Mouse (Mus musculus): ENCODE data around the gene Tcaf3.

Tcaf3 gene

GRCm38 (mm10) chr6:42597592-42597991 lies at the start of gene Tcaf3:
Gene Tcaf3, minus strand, starts transcription at chr6:42597692.
- in situ Hi-C loops (cut with MboI; ENCODE audit: unreplicated experiment in 2 of 2): loop anchor here in 1 of 2 experiments (25.0 kb wide), 3 partner anchors 835 to 1560 kb away; partner anchors contain the start of gene 2210010C04Rik

GRCm38 (mm10) chr6:42644912-42645549 lies 47.5 kb upstream of the Tcaf3 start, which contains the start of gene Tcaf2:
Gene Tcaf2, minus strand, starts transcription at chr6:42645254.
- in situ Hi-C loops (cut with MboI; ENCODE audit: unreplicated experiment in 2 of 2): no loop called here

GRCm38 (mm10) chr6:42634393-42634792 lies 36.9 kb upstream of the Tcaf3 start:
- in situ Hi-C loops (cut with MboI; ENCODE audit: unreplicated experiment in 2 of 2): no loop called here

GRCm38 (mm10) chr6:42631395-42631794 lies 33.9 kb upstream of the Tcaf3 start:
- in situ Hi-C loops (cut with MboI; ENCODE audit: unreplicated experiment in 2 of 2): no loop called here

- in situ Hi-C loops (cut with MboI; ENCODE audit: unreplicated experiment in 2 of 2): no loop called here
These were observed 19.4 kb upstream of the Tcaf3 start for GRCm38 (mm10) chr6:42616904-42617303.

GRCm38 (mm10) chr6:42612218-42612617 lies 14.7 kb upstream of the Tcaf3 start:
- in situ Hi-C loops (cut with MboI; ENCODE audit: unreplicated experiment in 2 of 2): no loop called here

GRCm38 (mm10) chr6:42610954-42611522 lies 13.5 kb upstream of the Tcaf3 start:
- in situ Hi-C loops (cut with MboI; ENCODE audit: unreplicated experiment in 2 of 2): no loop called here

- in situ Hi-C loops (cut with MboI; ENCODE audit: unreplicated experiment in 2 of 2): loop anchor here in 1 of 2 experiments (25.0 kb wide), 3 partner anchors 831 to 1556 kb away; partner anchors contain the start of gene 2210010C04Rik
These were observed 4.2 kb downstream of the Tcaf3 start for GRCm38 (mm10) chr6:42593138-42593882.

- in situ Hi-C loops (cut with MboI; ENCODE audit: unreplicated experiment in 2 of 2): loop anchor here (10.0 to 25.0 kb wide), 4 partner anchors 362 to 1549 kb away; partner anchors contain the start of gene 2210010C04Rik (in 1 of the 2)
These were observed 10.9 kb downstream of the Tcaf3 start for GRCm38 (mm10) chr6:42586569-42586968.

GRCm38 (mm10) chr6:42583488-42583872 lies 14.0 kb downstream of the Tcaf3 start:
- in situ Hi-C loops (cut with MboI; ENCODE audit: unreplicated experiment in 2 of 2): loop anchor here (5.0 to 25.0 kb wide), 5 partner anchors 356 to 1546 kb away; partner anchors contain the start of gene 2210010C04Rik (in 1 of the 2)

GRCm38 (mm10) chr6:42582741-42583487 lies 14.6 kb downstream of the Tcaf3 start:
- in situ Hi-C loops (cut with MboI; ENCODE audit: unreplicated experiment in 2 of 2): loop anchor here (5.0 to 25.0 kb wide), 5 partner anchors 356 to 1546 kb away; partner anchors contain the start of gene 2210010C04Rik (in 1 of the 2)

- in situ Hi-C loops (cut with MboI; ENCODE audit: unreplicated experiment in 2 of 2): loop anchor here in 1 of 2 experiments (25.0 kb wide), 3 partner anchors 816 to 1541 kb away; partner anchors contain the start of gene 2210010C04Rik
These were observed 18.8 kb downstream of the Tcaf3 start for GRCm38 (mm10) chr6:42578678-42579077.

- in situ Hi-C loops (cut with MboI; ENCODE audit: unreplicated experiment in 2 of 2): loop anchor here in 1 of 2 experiments (25.0 kb wide), 3 partner anchors 815 to 1540 kb away; partner anchors contain the start of gene 2210010C04Rik
These were observed 20.1 kb downstream of the Tcaf3 start for GRCm38 (mm10) chr6:42577433-42577832.

GRCm38 (mm10) chr6:42568205-42568604 lies 29.3 kb downstream of the Tcaf3 start:
- in situ Hi-C loops (cut with MboI; ENCODE audit: unreplicated experiment in 2 of 2): no loop called here

GRCm38 (mm10) chr6:42566076-42566598 lies 31.4 kb downstream of the Tcaf3 start:
- in situ Hi-C loops (cut with MboI; ENCODE audit: unreplicated experiment in 2 of 2): no loop called here

- in situ Hi-C loops (cut with MboI; ENCODE audit: unreplicated experiment in 2 of 2): no loop called here
These were observed 35.2 kb downstream of the Tcaf3 start for GRCm38 (mm10) chr6:42562280-42562679.

GRCm38 (mm10) chr6:42560885-42561284 lies 36.6 kb downstream of the Tcaf3 start:
- in situ Hi-C loops (cut with MboI; ENCODE audit: unreplicated experiment in 2 of 2): no loop called here

- in situ Hi-C loops (cut with MboI; ENCODE audit: unreplicated experiment in 2 of 2): no loop called here
These were observed 38.9 kb downstream of the Tcaf3 start for GRCm38 (mm10) chr6:42558641-42559040.

GRCm38 (mm10) chr6:42547461-42547860 lies 50.0 kb downstream of the Tcaf3 start, which contains the start of gene Olfr455:
Gene Olfr455, minus strand, starts transcription at chr6:42547587.
- in situ Hi-C loops (cut with MboI; ENCODE audit: unreplicated experiment in 2 of 2): no loop called here

- in situ Hi-C loops (cut with MboI; ENCODE audit: unreplicated experiment in 2 of 2): no loop called here
These were observed 51.3 kb downstream of the Tcaf3 start for GRCm38 (mm10) chr6:42546180-42546579.

Measured in v-Abl transformed pro-B cells (cell line).